Mouse (Mus musculus) neural tube, postnatal 0 days (tissue): Measurements from ENCODE around the gene Ntsr1. TPM values are rescaled to one million over a fixed set of nuclear protein-coding genes. Genes with fewer than 3 reads are reported as not detected.

Source experiments
- polyA plus RNA-seq: library from polyadenylated mRNA; unstranded; fragments of >200 nt; fragmentation: Nextera tagmentation; extraction: Ambion mirVana; gene quantifications from 2 replicates; pipeline ENCODE4 v1.2.1, GENCODE M21; 2015

The Ntsr1 gene
- 3.3 and 3.4 TPM in 2 replicates for polyA plus RNA-seq

DNA sequence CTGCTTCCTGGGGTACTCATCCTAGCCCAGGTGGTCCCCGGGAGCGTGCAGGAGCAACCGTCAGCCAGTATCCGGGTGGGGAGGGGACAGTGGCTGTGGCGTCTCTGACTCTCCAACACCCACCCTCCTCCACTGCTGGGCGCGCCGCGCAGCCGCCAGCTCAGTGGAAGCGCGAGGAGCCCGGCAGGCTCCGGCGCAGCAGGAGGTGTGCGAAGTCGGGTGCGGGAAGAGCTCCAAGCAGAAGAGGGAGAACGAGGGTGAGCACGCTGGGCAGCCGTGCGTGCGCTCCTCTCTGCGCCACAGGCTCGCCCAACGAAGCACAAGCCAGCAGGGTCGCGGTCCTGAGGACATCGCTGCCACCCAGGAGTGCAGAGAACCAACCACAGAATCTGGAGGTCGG is at the start of gene Ntsr1:
Ntsr1 (plus strand) TSS at position 236 of the 400 bp plus-strand sequence.

DNA sequence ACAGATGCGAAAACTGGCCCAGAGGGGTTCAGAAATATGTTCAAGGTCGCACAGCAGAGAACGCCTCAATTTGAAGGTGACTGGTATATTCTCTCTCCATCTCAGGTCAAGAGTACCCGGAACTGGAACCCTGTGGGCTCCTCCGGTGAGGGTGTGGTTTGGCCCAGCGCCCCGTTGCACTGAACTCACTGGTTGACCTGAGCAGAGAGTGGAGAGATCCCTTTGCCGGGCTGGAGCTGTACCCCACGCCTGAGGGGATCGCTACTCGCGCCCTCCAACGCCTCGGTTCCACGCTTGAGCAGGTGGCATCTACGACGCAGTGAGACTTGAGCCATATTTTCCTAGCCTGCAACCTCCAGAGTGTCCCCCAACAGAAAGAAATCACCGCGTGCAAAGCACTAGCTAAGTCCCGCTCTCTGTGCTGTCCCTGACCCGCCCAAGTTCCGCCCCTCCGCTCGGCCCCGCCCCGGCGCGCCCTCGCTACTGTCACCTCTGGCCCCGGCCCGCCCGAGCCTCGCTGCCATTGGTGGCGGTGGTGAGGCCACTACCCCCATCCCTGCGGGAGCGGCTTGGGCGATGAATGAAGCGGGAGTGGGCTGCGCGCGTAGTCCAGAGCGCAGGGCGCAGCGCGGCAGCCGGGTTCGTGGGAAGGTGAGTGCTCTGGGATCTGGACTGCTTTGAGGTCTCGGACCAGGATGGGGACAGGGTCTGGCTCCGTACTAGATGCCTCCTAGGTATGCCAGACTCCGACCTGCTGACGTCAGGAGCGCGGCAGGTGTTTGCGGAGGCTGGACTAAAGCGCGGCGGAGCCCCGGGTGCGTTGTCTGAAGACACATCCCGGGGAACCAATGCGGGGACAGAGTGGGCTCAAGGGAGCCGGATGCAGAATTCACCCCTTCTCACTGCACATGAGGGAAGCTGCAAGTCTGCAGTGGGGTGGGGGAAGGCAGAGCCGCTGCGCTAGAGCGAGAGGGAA is 43.8 kb upstream of the Ntsr1 start, which contains the start of gene Slco4a1:
Slco4a1 (plus strand) TSS at position 523 of the 976 bp plus-strand sequence.

GRCm38 (mm10) chr2:180581002-180581401 is 81.2 kb downstream of the Ntsr1 start, which contains the start of gene Mrgbp:
Gene Mrgbp (plus strand): TSS chr2:180581304.

GRCm38 (mm10) chr2:180589123-180589831 is 89.5 kb downstream of the Ntsr1 start, which contains the start of gene Ogfr:
Gene Ogfr (plus strand): TSS chr2:180589245.

Other genes with a start within 250 kb of the Ntsr1 start
- gene Rps21, start 242.6 kb upstream of the Ntsr1 start, polyA plus RNA-seq: 423 and 539 TPM in 2 replicates
- gene Cables2, start 226.5 kb upstream of the Ntsr1 start, polyA plus RNA-seq: 26.9 and 31.4 TPM in 2 replicates
- not detected in 2 replicates for gene Rbbp8nl, start 210.1 kb upstream of the Ntsr1 start, polyA plus RNA-seq
- not detected in 2 replicates for gene Gata5, start 165.3 kb upstream of the Ntsr1 start, polyA plus RNA-seq
- 2.8 and 3.0 TPM in 2 replicates for gene Slco4a1, start 43.7 kb upstream of the Ntsr1 start, polyA plus RNA-seq
- gene Mrgbp, start 81.3 kb downstream of the Ntsr1 start, polyA plus RNA-seq: 26.4 and 30.6 TPM in 2 replicates
- 70.0 and 75.2 TPM in 2 replicates for gene Ogfr, start 89.3 kb downstream of the Ntsr1 start, polyA plus RNA-seq
- 57.3 and 76.3 TPM in 2 replicates for gene Col9a3, start 97.8 kb downstream of the Ntsr1 start, polyA plus RNA-seq
- 0.80 and 2.1 TPM in 2 replicates for gene Tcfl5, start 142.7 kb downstream of the Ntsr1 start, polyA plus RNA-seq
- 23.4 and 27.4 TPM in 2 replicates for gene Dido1, start 210.0 kb downstream of the Ntsr1 start, polyA plus RNA-seq
- gene Gid8, start 210.1 kb downstream of the Ntsr1 start, polyA plus RNA-seq: 48.2 and 50.1 TPM in 2 replicates
- gene Slc17a9, start 225.3 kb downstream of the Ntsr1 start, polyA plus RNA-seq: 0.31 TPM in 2 replicates